Mouse (Mus musculus) c-Kit-negative CD71-positive TER-119-positive erythroid progenitor cells, embryonic 14.5 days (primary cell): ENCODE measurements around the gene Map2k1.
"Not testable (repeated sequence)": the region's sequence is repeated elsewhere in the genome, so short reads cannot be mapped to it uniquely, and the experiment has no call there.

ENCODE experiments used
- DNase-seq: peaks from one replicate; pipeline ENCODE4 v3.0.0-alpha.2; 2013; ENCODE audit warnings: low read depth, low spot score

The Map2k1 gene

GRCm38 (mm10) chr9:64253021-64253904 is at the start of gene Map2k1:
TSS of gene Map2k1 (minus strand) at chr9:64253631.
- DNase-seq, result peak; percentile 99

- not testable (repeated sequence) for DNase-seq
These were observed 49.7 kb upstream of the Map2k1 start for GRCm38 (mm10) chr9:64303086-64303485.

- peak; percentile 22 for DNase-seq
These were observed 29.1 kb upstream of the Map2k1 start for GRCm38 (mm10) chr9:64282404-64282987.

- DNase-seq, result no peak
These were observed 28.3 kb upstream of the Map2k1 start for GRCm38 (mm10) chr9:64281781-64282178.

- DNase-seq, result peak; percentile 93
These were observed 27.8 kb upstream of the Map2k1 start, which contains the start of gene Tipin for GRCm38 (mm10) chr9:64281105-64281780. TSS of gene Tipin (plus strand) at chr9:64281581.

GRCm38 (mm10) chr9:64278665-64279310 is 25.4 kb upstream of the Map2k1 start:
- DNase-seq, result no peak

- DNase-seq, result peak; percentile 69
These were observed 24.3 kb upstream of the Map2k1 start for GRCm38 (mm10) chr9:64277706-64278105.

- no peak for DNase-seq
These were observed 21.5 kb upstream of the Map2k1 start for GRCm38 (mm10) chr9:64274919-64275318.

- DNase-seq, result no peak
These were observed 20.9 kb upstream of the Map2k1 start for GRCm38 (mm10) chr9:64274291-64274690.

GRCm38 (mm10) chr9:64273757-64274156 is 20.3 kb upstream of the Map2k1 start:
- DNase-seq, result no peak

- no peak for DNase-seq
These were observed 19.2 kb upstream of the Map2k1 start for GRCm38 (mm10) chr9:64272611-64273010.

GRCm38 (mm10) chr9:64271249-64271648 is 17.8 kb upstream of the Map2k1 start:
- no peak for DNase-seq

GRCm38 (mm10) chr9:64268836-64269235 is 15.4 kb upstream of the Map2k1 start:
- DNase-seq, result not testable (repeated sequence)

- DNase-seq, result no peak
These were observed 14.8 kb upstream of the Map2k1 start for GRCm38 (mm10) chr9:64268196-64268595.

- no peak for DNase-seq
These were observed 13.8 kb upstream of the Map2k1 start for GRCm38 (mm10) chr9:64267231-64267630.

GRCm38 (mm10) chr9:64264813-64265212 is 11.4 kb upstream of the Map2k1 start:
- no peak for DNase-seq

GRCm38 (mm10) chr9:64261023-64261422 is 7.6 kb upstream of the Map2k1 start:
- DNase-seq, result no peak

- DNase-seq, result no peak
These were observed 6.5 kb upstream of the Map2k1 start for GRCm38 (mm10) chr9:64259906-64260305.

GRCm38 (mm10) chr9:64256204-64256603 is 2.8 kb upstream of the Map2k1 start:
- no peak for DNase-seq

- no peak for DNase-seq
These were observed 2.0 kb upstream of the Map2k1 start for GRCm38 (mm10) chr9:64255422-64255821.

GRCm38 (mm10) chr9:64252591-64253020 is 825 bp downstream of the Map2k1 start:
- peak; percentile 21 for DNase-seq
